Mouse (Mus musculus) telencephalon, adult 2 months (tissue): ENCODE results near the gene Pde6g.
"Not testable (repeated sequence)": the region's sequence is repeated elsewhere in the genome, so short reads cannot be mapped to it uniquely, and the experiment has no call there.

Source experiments
- DNase-seq: peaks from one replicate; pipeline ENCODE4 v3.0.0-alpha.2; 2011; ENCODE audit warnings: low read depth, low spot score

The Pde6g gene

DNA sequence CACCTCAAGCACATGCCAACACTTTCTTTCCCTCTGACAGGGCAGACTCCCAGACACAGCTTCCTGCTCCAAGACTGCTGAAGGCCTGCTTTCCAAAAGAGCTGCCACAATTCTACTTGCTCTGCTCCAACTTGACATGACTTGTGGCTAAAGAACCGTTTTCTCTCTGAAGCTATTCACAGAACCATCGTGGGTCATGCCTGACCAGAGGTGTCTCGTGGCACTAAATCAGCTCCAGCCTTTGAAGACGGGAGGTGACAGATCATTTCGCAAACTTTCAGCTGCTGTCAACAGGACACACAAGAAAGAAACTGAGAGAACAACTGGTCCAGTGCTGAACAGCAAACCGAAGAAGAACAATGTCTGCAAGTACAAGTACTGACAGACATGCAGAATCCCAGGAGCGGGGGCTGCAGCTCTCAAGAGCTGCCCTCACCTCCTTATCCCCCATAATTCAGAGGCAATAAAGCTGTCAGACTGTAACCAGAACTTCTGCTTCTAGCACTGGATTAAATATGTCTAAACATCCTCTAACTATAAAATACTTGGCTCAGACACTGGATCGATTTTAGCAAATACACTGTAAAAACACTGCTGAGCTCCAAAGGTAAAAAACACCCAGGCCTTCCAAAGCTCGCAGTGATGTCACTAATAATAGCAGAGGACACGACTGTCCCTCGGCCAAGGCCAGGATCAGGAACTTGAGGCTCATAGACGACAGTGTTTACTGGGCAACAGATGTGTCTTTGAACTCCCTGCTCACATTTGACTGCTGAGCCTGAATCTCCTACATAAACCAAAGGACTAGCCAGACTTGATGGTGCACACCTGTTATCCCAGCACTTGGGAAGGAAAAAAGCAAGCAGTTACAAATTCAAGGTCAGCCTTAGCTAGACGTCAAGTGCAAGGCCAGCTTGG lies 30.4 kb downstream of the Pde6g start:
- DNase-seq: no peak

DNA sequence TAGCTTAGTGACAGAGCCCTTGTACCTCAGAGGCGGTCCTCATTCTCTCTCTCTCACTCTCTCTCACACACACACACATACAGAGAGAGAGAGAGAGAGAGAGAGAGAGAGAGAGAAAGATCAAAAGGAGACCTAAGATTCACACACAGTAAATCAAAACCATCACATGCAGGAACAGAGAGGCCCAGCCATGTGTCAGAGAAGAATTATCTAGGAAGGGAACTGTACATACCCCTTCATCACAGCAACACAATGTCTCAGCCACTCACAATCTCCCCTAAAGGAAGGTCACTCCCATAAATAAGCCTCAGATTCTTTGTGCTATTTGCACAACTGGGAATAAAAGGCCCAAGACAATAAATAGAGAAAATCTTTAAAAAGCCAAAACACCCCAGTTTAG lies 34.7 kb downstream of the Pde6g start:
- DNase-seq: no peak

DNA sequence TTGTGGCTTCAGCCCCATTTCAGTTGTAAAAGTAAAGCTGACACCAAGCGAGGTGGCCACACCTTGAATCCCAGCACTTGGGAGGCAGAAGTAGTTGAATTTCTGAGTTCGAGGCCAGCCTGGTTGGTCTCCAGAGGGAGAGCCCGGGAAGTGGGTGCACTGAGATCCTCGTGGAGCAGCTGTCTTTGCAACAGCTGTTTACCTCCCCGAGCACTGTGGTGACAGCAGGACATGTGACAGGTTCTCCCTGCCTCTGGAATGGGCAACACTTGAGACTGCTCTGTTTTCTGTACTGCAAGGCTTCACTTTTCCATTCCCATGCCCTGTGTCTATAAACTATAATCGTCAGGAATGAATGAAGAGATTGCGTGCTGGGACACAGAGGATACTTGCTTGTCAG lies 35.4 kb downstream of the Pde6g start:
- DNase-seq: no peak

DNA sequence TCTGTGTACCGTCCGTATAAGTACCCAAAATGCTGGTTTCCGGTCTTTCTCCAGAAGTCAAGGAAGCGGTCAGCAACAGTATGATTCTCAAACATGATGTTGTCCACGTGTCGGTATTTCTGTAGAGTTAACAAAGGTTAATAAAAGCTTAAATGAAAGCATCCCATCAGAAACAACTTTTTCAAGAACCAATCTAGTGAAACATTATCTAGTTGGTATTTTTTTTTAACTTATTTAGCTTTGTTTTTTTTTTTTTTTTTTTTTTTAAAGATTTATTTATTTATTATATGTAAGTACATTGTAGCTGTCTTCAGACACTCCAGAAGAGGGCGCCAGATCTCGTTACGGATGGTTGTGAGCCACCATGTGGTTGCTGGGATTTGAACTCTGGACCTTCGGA lies 39.7 kb downstream of the Pde6g start:
- DNase-seq: not testable (repeated sequence)

DNA sequence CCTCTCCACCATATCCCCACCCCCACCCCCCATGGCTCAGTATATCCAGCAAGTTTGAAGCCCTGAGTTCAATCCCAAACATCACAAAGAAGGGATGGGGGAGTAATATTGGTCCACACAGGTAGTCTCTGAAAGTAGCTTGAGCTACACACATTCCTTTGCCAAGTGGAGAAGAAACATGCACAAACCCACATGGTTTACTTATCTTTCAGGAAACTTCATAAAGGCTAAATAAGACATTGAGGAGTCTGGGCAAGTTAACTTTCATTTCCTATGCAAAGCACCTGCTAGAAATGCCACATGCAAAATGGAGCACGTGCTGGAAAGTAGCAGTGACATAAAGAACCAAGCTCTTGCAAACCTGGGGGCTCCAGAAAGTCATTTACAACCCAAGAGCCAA lies 46.9 kb downstream of the Pde6g start:
- DNase-seq: no peak

DNA sequence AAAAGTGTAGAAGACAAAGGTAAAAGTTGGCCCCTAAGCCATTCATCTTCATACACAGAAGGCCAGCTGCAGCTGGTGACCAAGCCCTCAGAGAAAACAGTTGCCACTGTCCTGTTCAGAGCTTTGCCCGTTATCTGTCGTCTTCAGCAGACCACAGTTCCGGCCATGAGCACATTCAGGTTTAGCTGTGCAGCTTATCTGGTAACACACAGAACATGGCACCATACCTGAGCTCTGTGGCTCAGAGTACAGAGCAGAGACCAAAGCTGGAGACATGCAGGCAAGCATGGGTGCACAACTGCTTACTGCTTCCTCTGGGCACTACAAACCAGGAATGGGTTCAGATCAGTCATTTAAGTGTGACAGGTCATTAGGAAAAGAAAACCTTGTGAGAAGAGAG lies 47.4 kb downstream of the Pde6g start:
- no peak for DNase-seq

DNA sequence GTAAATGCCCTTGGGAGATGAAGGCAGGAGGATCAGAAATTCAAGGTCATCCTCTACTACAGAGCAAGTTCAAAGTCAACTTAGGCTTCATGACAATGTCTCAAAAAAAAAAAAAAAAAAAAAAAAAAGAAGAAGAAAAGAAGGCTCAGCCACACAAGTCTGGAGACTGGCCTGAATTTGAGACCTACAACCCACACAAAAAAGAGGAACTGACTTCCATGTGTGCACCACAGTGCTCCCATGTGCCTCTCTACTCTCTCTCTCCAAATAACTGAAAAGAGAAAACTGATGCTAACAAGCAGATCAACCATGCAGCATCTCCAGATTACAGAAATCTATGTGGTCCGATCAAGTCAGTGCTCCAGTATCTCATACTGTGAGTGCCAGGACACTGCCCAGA lies 48.5 kb downstream of the Pde6g start:
- no peak for DNase-seq

DNA sequence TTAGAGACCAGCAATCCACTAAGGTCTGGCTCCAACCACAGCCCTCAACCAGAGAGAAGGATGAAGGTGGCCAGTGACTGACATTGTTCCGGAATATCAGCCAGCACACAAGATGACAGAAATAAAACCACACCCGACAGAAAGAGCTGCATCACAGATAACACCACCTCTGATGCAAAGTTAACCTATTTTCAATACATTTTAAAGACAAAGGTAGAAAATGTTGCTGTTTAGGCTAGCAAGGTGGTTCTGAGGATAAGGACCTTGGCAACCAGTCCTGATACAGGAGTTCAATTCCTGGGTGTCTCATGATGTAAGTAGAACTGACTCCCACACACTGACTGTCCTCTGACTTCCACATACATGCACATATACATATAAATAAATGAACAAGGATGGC lies 54.0 kb downstream of the Pde6g start:
- no peak for DNase-seq
